Mouse (Mus musculus) macrophage (primary cell): ENCODE data around the gene Zcchc17. TPM values are rescaled to one million over a fixed set of nuclear protein-coding genes. Genes with fewer than 3 reads are reported as not detected.

Source experiments
- H3K27ac ChIP-seq: fragments of 350-480 bp; formaldehyde crosslinking; 2 replicates; pipeline ENCODE4 v1.9.0; 2021
- H3K36me3 ChIP-seq: fragments of 350-480 bp; formaldehyde crosslinking; 2 replicates; pipeline ENCODE4 v1.9.0; 2021; ENCODE audit errors: inconsistent target
- H3K4me3 ChIP-seq: fragments of 350-480 bp; formaldehyde crosslinking; 2 replicates; pipeline ENCODE4 v1.9.0; 2021; ENCODE audit errors: inconsistent target
- H3K79me2 ChIP-seq: fragments of 350-480 bp; formaldehyde crosslinking; 2 replicates; pipeline ENCODE4 v1.9.0; 2021; ENCODE audit errors: inconsistent target
- WGBS: methylation state at CpG from one replicate; pipeline ENCODE4 v1.1.7; 2026; ENCODE audit warnings: inconsistent platforms; ENCODE audit not compliant: missing documents; 5-methylcytosine and 5-hydroxymethylcytosine counted together
- polyA plus RNA-seq: library from polyadenylated mRNA; stranded (reverse); fragments of 250-400 nt; gene quantifications from 3 replicates; pipeline ENCODE4 v1.2.4, GENCODE M21; 2018; ENCODE audit warnings: inconsistent platforms

The Zcchc17 gene
- polyA plus RNA-seq, 1 experiment from 2014 or later = 32.0 TPM

DNA sequence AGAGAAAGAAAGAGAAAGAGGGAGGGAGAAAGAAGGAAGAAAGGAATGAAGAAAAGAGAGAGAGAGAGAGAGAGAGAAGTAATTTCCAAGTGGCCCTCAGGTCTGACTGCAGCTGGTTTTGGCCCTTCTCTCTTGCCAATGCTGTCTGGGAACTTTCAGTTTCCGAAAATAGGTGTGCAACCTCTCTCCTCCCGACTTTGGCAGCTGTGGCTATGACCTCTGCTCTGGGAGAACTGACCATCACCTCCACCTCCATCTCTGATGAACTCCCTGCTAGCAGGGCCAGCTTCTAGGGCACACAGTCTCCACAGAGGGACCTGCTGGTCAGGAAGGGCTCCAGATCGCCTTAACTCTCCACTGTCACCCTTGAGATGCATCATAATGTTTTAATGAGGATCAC, 73.2 kb downstream of the Zcchc17 start:
- H3K27ac ChIP-seq = no peak overlapping the region
- 55% methylated on average over 3 of the region's 3 CpGs for WGBS
- no peaks in the 10 kb centered on the region for H3K79me2 ChIP-seq
- no peaks in the 10 kb centered on the region for H3K36me3 ChIP-seq
- no peak overlapping the region for H3K4me3 ChIP-seq

DNA sequence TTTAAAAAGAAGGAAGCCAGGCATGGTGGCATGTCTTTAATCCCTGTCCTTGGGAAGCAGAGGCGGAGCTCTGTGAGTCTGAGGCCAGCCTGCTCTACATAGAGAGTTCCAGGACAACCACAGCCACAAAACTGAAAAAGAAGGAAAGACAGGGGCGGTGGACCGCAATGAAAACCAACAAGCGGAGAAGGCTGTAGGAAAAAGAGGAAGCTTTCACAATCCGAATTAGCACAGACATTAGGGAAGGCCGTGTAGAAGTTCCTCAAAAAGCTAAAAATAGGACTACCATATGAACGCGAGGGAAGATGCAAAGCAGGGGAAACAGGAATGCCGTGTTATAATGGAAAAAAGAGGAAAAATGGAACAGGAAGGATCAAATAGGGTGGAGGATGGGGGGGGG, 75.9 kb downstream of the Zcchc17 start:
- Histone ChIP-seq H3K79me2 (no peaks in the 10 kb centered on the region), H3K36me3 (no peaks in the 10 kb centered on the region), H3K4me3 (no peak overlapping the region), H3K27ac (no peak overlapping the region)
- 0% methylated on average over 9 of the region's 9 CpGs for WGBS

DNA sequence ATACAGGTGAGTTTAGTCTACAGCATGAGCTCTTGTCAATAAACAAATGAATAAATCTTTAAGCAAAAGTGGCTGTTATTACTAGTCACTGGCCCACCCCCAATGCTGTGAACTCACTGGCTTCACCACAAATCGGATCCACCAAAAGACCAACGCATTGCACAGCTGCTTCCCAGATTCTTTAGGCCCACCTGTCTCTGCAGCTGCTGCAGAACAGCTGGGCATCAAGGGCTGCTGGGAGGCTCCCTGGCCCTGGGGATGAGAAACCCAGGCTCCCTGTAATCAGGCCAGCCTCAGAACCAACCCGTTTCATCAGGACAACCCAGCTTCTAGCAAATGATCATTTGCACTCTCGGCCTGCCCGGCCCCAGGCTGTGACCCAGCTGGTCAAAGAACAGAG, 76.9 kb downstream of the Zcchc17 start:
- no peak overlapping the region for H3K27ac ChIP-seq
- 81% methylated on average over 5 of the region's 5 CpGs for WGBS
- no peaks in the 10 kb centered on the region for H3K36me3 ChIP-seq
- H3K4me3 ChIP-seq = no peak overlapping the region
- H3K79me2 ChIP-seq = no peaks in the 10 kb centered on the region

DNA sequence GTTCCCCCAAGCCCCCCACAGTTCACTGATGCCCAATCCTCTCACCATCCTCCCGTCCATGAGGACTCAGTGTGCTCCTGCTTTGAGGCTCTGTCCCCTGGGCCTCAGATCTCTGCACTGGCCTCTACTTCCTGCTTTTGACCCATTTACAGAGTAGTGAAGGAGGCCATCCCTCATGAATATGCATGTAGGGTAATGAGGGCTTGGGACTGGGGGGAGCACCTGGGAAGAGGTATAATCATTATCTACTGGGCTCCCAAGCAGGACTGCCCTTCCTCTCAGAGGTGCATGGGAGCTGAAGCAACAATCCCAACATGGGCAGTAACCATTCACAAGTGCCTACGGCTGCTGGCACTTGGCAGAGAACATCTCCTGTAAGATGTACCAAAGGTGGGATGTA, 80.6 kb downstream of the Zcchc17 start, which contains the start of gene Serinc2:
TSS of gene Serinc2 (minus strand) at position 101 of the 400 bp plus-strand sequence.
- Histone ChIP-seq H3K4me3 (no peak within 1 kb of the TSS), H3K36me3 (no peaks in the 10 kb centered on the region), H3K27ac (no peak within 1 kb of the TSS), H3K79me2 (no peaks in the 10 kb centered on the region)
- 84% methylated on average over 2 of the region's 2 CpGs for WGBS

DNA sequence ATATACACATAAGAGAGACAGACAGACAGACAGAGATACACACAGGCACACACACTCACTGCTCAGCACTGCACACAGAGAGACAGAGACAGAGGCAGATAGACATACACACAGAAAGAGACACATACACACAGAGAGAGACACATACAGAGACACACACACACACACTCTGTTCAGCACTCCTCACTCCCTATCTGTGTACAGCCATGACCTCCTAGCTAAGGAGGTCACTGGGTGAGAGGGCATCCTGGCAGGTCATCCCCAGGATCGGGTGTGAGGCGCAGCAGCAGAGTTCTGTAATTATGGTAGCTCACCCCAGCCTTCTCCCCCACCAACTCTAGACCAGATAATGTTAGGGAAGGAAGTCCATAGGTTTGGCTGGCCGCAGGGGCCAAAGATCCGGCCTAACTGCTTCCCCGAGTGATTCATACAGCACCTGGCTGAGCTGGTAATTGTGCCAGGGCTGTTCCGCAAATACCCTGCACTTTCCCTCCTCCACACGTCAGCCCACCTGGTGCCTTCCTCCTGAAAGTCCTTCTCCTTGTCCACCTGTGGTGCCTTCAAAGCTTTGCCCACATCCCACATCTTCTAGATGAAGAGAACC, 83.1 kb downstream of the Zcchc17 start:
- Histone ChIP-seq H3K36me3 (no peaks in the 10 kb centered on the region), H3K4me3 (no peak overlapping the region), H3K27ac (no peak overlapping the region), H3K79me2 (no peaks in the 10 kb centered on the region)
- 19% methylated on average over 6 of the region's 7 CpGs for WGBS

DNA sequence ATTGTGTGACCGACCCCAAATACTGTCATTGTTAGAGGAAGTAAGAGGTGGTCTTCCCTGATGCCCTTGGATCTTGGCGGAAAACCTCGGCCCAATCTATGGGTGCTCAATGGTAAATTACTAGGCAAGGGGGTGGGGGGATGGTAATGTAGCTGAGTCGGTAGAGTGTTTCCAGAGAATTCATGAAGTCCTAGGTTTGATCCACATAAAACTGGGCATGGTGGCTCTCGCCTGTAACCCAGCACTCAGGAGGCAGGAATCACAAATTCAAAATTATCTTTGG, 84.0 kb downstream of the Zcchc17 start:
- no peaks in the 10 kb centered on the region for H3K36me3 ChIP-seq
- WGBS = 65% methylated on average over 5 of the region's 5 CpGs
- H3K79me2 ChIP-seq = no peaks in the 10 kb centered on the region
- H3K4me3 ChIP-seq = no peak overlapping the region
- H3K27ac ChIP-seq = no peak overlapping the region

DNA sequence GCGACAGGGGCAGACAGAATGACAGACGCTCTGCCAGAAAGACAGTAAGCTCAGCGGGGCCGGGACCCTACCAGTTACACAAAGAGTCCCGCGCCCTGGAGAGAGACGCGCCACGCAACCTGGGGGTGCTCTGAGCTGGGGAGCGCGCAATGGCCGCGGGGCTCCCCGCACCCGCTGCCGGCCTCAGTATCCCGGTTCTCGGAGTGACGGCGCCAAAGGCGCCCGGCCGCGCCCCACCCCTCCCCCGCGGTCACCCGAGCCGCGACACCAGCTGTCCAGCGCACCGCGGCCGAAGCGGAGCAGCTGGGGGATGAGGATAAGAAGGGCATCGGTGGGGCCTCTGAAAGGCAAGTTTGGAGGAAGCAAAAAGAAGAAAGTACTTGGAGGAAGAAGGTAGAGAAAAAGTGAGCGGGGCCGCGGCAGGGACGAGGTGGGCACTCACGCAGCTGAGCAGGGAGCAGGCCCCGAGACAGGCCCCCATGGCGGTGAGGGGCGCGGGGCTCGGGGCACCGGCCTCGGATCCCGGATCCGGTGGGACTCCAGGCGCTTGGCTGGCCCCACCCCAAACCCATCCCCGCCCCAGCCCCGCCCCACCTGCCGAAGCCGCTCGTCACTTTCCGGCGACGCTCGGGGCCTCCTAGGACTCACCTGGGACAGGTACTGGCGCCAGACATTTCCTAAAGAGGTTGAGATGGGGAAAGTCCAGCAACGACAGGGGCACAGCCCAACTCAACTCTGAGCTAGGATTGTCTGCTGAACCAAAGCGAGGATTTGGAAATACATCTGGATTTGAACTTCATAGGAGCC, 84.5 kb downstream of the Zcchc17 start:
- Histone ChIP-seq H3K36me3 (no peaks in the 10 kb centered on the region), H3K27ac (no peak overlapping the region), H3K79me2 (no peaks in the 10 kb centered on the region), H3K4me3 (no peak overlapping the region)
- 5% methylated on average over 57 of the region's 62 CpGs for WGBS

DNA sequence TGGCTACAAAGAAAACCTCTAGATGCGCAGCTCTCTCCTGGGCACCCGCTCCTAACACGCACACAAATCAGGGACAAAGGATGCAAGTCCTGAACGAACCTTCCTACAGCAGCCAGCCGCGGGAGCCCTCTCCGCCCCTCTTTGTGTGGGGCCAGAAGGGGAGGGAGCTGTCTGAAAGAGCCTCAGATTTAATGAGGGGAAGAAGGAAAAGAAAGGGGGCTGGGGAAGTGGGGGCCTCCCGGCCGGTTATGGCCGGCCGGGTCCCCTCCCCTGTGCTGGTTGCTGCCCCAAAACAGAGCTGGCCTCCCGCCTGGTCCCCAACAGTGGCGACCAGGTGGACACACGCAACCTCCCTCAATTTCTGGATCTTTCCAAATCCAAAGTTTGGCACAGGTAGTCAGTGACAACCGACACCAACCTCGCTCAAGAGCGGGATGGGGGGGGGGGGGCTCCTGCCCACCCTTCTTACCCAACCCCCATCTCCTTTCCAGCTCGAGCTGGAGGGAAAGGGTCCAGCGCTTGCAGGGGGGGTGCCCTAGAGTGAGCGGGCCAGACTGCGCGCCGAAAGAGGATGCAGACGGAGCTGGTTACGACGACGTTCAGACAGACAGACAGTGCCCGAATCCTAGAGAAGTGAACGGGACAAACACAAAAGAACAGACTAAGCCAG, 85.3 kb downstream of the Zcchc17 start:
- Histone ChIP-seq H3K36me3 (no peaks in the 10 kb centered on the region), H3K4me3 (no peak overlapping the region), H3K27ac (no peak overlapping the region), H3K79me2 (no peaks in the 10 kb centered on the region)
- WGBS = 5% methylated on average over 26 of the region's 29 CpGs

DNA sequence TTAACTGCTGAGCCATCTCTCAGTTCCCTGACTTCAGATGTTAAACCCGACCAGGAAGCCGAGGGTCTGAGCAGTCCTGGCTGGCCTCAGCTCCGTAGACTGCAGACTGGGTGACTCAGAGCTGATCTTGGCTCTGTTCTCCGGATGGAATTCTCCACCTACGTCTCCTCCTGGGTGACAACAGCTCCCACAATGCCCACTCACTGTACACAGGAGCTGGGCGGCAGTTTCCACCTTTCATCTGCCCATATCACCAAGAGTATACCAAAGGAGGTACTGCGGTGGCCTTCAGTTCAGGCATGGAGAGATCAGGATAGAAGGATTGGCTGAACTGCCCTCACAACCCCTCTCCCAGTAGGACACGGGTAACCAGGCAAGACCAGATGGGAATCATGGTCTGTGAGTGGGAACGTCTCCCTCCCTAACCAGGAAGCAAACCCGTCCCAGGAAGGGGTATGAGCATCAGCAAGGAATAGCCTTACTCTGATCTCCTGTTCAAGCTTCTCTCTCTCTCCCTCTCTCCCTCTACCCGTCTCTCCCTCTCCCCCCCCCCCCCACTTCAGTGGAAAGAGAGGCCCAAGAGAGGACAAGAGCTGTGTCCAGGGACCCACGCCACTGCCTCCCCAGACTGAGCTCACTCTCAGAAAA, 85.9 kb downstream of the Zcchc17 start:
- 20% methylated on average over 10 of the region's 12 CpGs for WGBS
- Histone ChIP-seq H3K36me3 (no peaks in the 10 kb centered on the region), H3K27ac (no peak overlapping the region), H3K4me3 (no peak overlapping the region), H3K79me2 (no peaks in the 10 kb centered on the region)

DNA sequence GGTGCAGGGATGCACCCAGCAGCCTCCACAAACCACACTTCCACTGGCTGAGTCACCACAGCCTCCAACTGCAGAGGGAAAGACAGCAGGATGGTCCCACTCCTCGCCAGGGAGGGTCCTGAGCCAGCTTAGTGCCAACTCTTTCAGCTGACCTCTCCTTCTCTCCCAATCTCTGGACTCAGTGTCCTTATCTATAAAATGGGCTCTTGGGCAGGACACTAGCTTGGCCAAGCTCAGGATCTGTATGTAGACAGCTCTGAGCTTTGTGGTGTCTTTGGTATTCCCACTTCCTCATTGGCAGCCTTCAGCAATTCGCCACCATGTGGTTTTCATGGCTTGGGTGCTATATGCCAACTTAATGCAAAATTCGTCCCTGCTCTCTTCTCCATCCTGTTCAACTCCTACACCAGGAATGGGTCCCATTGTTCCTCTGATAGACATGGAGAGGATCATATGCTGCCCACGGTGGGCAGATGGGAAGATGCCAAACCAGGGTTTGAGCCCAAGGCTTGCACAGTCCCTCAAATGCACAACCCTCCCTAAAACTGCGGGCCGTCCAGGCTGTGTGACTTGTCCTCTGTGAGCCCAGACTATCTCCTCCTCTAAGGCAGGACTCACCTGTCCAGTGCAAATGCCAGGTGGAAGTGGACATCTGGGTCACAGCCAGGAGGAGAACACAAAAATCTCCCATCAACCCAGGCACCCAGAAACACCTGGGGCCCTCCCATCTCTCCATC, 89.0 kb downstream of the Zcchc17 start:
- 48% methylated on average over 6 of the region's 6 CpGs for WGBS
- Histone ChIP-seq H3K27ac (no peak overlapping the region), H3K4me3 (no peak overlapping the region), H3K79me2 (no peaks in the 10 kb centered on the region), H3K36me3 (no peaks in the 10 kb centered on the region)

DNA sequence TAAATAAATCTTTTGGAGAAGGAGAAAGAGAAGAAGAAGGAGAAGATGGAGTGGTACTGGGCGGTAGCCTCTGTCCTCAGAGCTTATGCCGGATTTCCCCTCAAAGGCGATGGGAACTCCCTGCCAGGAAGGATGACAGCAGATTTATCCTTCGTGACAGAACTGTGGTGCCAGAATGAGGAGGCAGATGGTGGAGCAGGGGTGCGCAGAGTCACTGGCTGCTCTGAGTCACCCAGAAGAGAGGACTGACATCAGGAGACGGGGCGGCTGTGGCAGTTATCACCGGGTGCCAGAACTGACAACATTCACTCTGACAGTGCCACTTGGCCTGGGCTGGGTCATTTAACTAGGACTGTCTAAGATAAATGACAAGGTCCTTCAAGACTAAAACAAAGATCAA, 89.7 kb downstream of the Zcchc17 start:
- no peaks in the 10 kb centered on the region for H3K36me3 ChIP-seq

DNA sequence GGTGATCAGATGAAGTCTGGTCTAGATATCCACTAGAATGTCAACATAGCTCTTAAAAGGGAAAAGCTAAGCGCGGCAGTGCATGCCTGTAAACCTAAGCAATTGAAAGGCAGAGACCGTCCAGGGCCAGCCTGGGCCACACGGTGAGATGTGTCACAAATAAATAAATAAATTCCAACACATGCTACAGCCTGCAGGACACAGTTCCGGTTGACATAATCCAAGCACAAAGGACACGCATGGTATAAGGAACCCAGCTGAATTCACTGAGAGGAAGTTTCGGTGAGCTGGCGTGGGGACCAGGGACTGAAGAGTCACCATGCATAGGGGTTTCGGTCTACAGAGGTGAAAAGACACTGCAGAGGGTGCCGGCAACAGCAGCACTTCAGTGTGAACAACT, 91.0 kb downstream of the Zcchc17 start:
- H3K36me3 ChIP-seq = no peaks in the 10 kb centered on the region
- WGBS = 89% methylated on average over 10 of the region's 10 CpGs
- no peaks in the 10 kb centered on the region for H3K79me2 ChIP-seq
- H3K4me3 ChIP-seq = no peak overlapping the region
- no peak overlapping the region for H3K27ac ChIP-seq

More for the DNA sequence above, 89.7 kb downstream of the Zcchc17 start:
- 78% methylated on average over 8 of the region's 8 CpGs for WGBS
- Histone ChIP-seq H3K27ac (no peak overlapping the region), H3K4me3 (no peak overlapping the region), H3K79me2 (no peaks in the 10 kb centered on the region)

DNA sequence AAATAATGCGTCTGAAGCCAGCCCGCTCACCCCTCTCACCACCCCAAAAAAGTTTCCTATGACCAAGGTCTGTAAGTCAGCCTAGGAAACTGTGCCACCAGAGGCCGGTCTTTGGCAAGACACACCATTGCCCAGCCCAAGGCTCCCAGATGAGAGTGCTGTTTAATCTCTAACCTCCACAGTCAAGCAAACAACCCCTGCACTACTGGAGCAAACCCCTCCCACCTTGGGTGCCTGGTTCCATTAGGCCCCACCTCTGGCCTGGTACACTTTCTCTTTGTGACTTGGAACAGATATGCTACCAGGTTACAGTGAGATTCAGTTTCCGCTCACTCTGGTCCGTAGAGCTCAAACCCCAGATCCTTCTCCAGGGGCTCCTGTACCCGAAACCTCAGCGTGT, 92.7 kb downstream of the Zcchc17 start:
- no peak overlapping the region for H3K27ac ChIP-seq
- no peaks in the 10 kb centered on the region for H3K79me2 ChIP-seq
- H3K4me3 ChIP-seq = no peak overlapping the region
- H3K36me3 ChIP-seq = no peaks in the 10 kb centered on the region
- WGBS = 93% methylated on average over 7 of the region's 7 CpGs

DNA sequence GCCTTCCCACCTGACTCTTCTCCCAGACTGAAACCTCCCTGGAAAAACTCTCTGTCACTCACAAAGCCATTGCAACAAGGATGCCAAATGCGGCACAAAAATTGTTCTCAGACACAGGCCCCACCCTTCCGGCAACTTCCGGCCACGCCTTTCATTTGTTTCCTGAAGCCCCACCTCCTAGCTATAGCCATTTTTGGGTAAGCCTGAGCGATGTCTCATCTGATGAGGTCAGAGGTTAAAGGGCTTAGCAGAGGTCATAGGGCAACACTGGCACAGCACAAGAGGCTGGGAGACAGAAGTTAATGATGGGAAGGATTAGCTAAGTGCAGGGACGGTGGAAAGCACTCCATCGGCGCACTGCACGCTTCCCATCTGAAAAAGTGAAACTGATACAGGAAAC, 93.1 kb downstream of the Zcchc17 start:
- H3K4me3 ChIP-seq = no peak overlapping the region
- 45% methylated on average over 9 of the region's 9 CpGs for WGBS
- H3K27ac ChIP-seq = no peak overlapping the region
- no peaks in the 10 kb centered on the region for H3K36me3 ChIP-seq
- no peaks in the 10 kb centered on the region for H3K79me2 ChIP-seq
